Mouse (Mus musculus): ENCODE results near the gene Garnl3. TPM values are rescaled to one million over a fixed set of nuclear protein-coding genes. Genes with fewer than 3 reads are reported as not detected.

Garnl3 gene
- total RNA-seq, 1 experiment = 8.5 TPM

DNA sequence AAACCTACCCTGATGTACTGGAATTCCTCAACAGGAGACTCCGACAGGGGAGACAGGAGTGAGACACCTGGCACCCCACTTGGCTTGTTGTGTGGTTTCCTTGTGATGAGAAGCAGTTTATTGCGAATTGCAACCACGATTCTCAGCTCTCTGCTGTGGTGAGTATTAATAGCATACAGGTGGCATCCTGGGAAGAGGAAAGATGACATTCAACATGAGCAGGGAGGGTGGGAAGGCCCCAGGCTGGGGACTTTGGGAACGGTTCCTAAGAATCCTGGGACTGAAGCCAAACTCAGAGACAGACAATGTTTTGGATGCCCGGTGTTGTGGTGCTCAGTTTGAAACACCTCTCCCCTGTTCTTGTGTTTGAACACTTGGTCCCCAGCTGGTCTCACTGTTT lies 126.4 kb downstream of the Garnl3 start:
- Histone ChIP-seq H3K4me1 (ENCODE audit: control insufficient read depth in 2 of 2, insufficient read depth in 2 of 2, low read length in 2 of 2, poor library complexity in 1 of 2) (no peaks in the 10 kb centered on the region), H3K27ac (ENCODE audit: insufficient read depth, low read depth, low read length, poor library complexity, severe bottlenecking) (no peak overlapping the region), H3K36me3 (ENCODE audit: control insufficient read depth, insufficient read depth, low read length, poor library complexity, severe bottlenecking) (no peaks in the 10 kb centered on the region; the same call in 1 of the 2 replicates), H3K9me3 (ENCODE audit: control insufficient read depth, insufficient read depth, low read depth, low read length) (no peaks in the 10 kb centered on the region), H3K9ac (ENCODE audit: insufficient read depth, low read depth, low read length, poor library complexity, severe bottlenecking) (no peak overlapping the region), H3K4me3 (ENCODE audit: insufficient read depth in 1 of 2, low read depth in 1 of 2, low read length in 2 of 2, poor library complexity in 1 of 2, severe bottlenecking in 1 of 2) (no peak overlapping the region)
- no peak for TF ChIP-seq ZNF384 (IDR thresholded peaks at IDR 0.05; ENCODE audit: low read depth, low read length)
- TF ChIP-seq MAFK (IDR thresholded peaks at IDR 0.05; ENCODE audit: insufficient read depth, low read depth, low read length) = no peak
- no peak for TF ChIP-seq CHD2 (IDR thresholded peaks at IDR 0.05; ENCODE audit: low read depth, low read length)
- no peak for TF ChIP-seq ZC3H11A (IDR thresholded peaks at IDR 0.05; ENCODE audit: borderline replicate concordance, low read depth, low read length)
- no peak for TF ChIP-seq HCFC1 (IDR thresholded peaks at IDR 0.05; ENCODE audit: borderline replicate concordance, insufficient read depth, low read length)
- in situ Hi-C loops (cut with MboI; ENCODE audit: low sequenced_read_pairs in 2 of 2, unreplicated experiment in 2 of 2) = no loop called here
- DNase-seq (ENCODE audit: low read depth, low spot score) = no peak

DNA sequence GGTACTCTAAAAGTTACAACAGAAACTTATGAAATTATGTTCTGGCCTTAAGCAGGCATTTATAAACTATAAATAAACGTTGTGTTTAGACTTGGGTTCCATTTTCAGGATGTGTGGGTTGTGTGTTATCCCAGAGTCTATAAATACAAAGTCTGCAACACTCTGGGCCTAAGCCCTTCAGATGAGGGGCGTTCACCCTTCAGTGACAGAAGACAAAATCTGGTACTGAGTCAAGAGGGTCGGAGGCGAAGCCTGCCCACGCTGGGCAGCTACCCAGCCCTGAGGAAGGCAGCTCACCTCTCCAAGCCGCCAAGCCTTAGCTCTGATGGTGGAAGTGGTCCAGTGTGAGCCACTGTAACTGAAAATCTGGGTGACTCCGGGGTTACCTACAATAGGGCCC lies 129.3 kb downstream of the Garnl3 start:
- Histone ChIP-seq H3K27ac (ENCODE audit: insufficient read depth, low read depth, low read length, poor library complexity, severe bottlenecking) (no peak overlapping the region), H3K4me1 (ENCODE audit: control insufficient read depth in 2 of 2, insufficient read depth in 2 of 2, low read length in 2 of 2, poor library complexity in 1 of 2) (no peaks in the 10 kb centered on the region), H3K4me3 (ENCODE audit: insufficient read depth in 1 of 2, low read depth in 1 of 2, low read length in 2 of 2, poor library complexity in 1 of 2, severe bottlenecking in 1 of 2) (no peak overlapping the region), H3K9me3 (ENCODE audit: control insufficient read depth, insufficient read depth, low read depth, low read length) (no peaks in the 10 kb centered on the region), H3K9ac (ENCODE audit: insufficient read depth, low read depth, low read length, poor library complexity, severe bottlenecking) (no peak overlapping the region), H3K36me3 (ENCODE audit: control insufficient read depth, insufficient read depth, low read length, poor library complexity, severe bottlenecking) (no peaks in the 10 kb centered on the region; the same call in 1 of the 2 replicates)
- in situ Hi-C loops (cut with MboI; ENCODE audit: low sequenced_read_pairs in 2 of 2, unreplicated experiment in 2 of 2) = no loop called here
- no peak for DNase-seq (ENCODE audit: low read depth, low spot score)
- TF ChIP-seq ZC3H11A (IDR thresholded peaks at IDR 0.05; ENCODE audit: borderline replicate concordance, low read depth, low read length) (no peak), ZNF384 (IDR thresholded peaks at IDR 0.05; ENCODE audit: low read depth, low read length) (no peak), CHD2 (IDR thresholded peaks at IDR 0.05; ENCODE audit: low read depth, low read length) (no peak), HCFC1 (IDR thresholded peaks at IDR 0.05; ENCODE audit: borderline replicate concordance, insufficient read depth, low read length) (no peak), MAFK (IDR thresholded peaks at IDR 0.05; ENCODE audit: insufficient read depth, low read depth, low read length) (no peak)

DNA sequence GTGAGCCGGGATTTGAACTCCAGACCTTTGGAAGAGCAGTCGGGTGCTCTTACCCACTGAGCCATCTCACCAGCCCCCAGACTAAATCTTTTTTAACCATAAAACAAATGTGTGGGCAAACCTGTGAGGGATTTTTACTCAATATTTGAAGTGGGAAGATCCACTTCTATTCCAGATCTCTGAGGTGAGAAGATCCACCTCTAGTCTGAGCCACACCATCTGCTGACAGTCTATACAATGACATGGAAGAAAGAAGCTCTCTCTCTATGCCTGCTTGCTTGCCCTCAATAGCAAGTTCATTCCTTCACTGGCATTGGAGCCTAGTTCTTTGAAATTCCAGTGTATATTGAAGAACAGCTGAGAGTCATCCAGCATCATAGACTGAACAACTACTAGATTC lies 131.7 kb downstream of the Garnl3 start:
- Histone ChIP-seq H3K4me3 (ENCODE audit: insufficient read depth in 1 of 2, low read depth in 1 of 2, low read length in 2 of 2, poor library complexity in 1 of 2, severe bottlenecking in 1 of 2) (no peak overlapping the region), H3K9me3 (ENCODE audit: control insufficient read depth, insufficient read depth, low read depth, low read length) (no peaks in the 10 kb centered on the region), H3K27ac (ENCODE audit: insufficient read depth, low read depth, low read length, poor library complexity, severe bottlenecking) (no peak overlapping the region), H3K36me3 (ENCODE audit: control insufficient read depth, insufficient read depth, low read length, poor library complexity, severe bottlenecking) (no peaks in the 10 kb centered on the region; the same call in 1 of the 2 replicates), H3K9ac (ENCODE audit: insufficient read depth, low read depth, low read length, poor library complexity, severe bottlenecking) (no peak overlapping the region), H3K4me1 (ENCODE audit: control insufficient read depth in 2 of 2, insufficient read depth in 2 of 2, low read length in 2 of 2, poor library complexity in 1 of 2) (peaks cover 0 to 4% of the 10 kb centered on the region in 2 experiments; a peak in 1 of 4 replicates)
- in situ Hi-C loops (cut with MboI; ENCODE audit: low sequenced_read_pairs in 2 of 2, unreplicated experiment in 2 of 2) = no loop called here
- TF ChIP-seq HCFC1 (IDR thresholded peaks at IDR 0.05; ENCODE audit: borderline replicate concordance, insufficient read depth, low read length) (no peak), MAFK (IDR thresholded peaks at IDR 0.05; ENCODE audit: insufficient read depth, low read depth, low read length) (no peak), CHD2 (IDR thresholded peaks at IDR 0.05; ENCODE audit: low read depth, low read length) (no peak), ZC3H11A (IDR thresholded peaks at IDR 0.05; ENCODE audit: borderline replicate concordance, low read depth, low read length) (no peak), ZNF384 (IDR thresholded peaks at IDR 0.05; ENCODE audit: low read depth, low read length) (no peak)
- no peak for DNase-seq (ENCODE audit: low read depth, low spot score)

DNA sequence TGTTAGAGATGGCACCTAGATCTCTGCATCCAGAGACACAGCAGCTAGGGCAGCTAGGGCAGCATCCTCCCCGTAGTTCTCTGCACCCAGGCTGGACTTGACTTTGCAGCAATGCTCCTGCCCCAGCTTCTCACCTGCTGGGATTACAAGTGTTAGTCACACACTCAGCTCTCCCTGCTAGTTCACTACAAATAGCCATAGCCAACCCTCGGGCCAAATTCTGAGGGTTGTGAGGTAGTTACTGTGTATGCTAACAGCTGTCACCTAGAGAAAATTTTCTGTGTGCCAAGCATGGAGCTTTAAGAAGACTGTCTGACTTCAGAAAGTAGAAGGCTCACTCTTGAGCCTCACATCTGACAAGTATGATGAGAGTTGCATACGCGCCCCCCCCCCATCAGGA lies 133.7 kb downstream of the Garnl3 start:
- peaks cover 0 to 4% of the 10 kb centered on the region in 2 experiments; a peak in 1 of 4 replicates for H3K4me1 ChIP-seq (ENCODE audit: control insufficient read depth in 2 of 2, insufficient read depth in 2 of 2, low read length in 2 of 2, poor library complexity in 1 of 2)
- DNase-seq (ENCODE audit: low read depth, low spot score) = no peak
- in situ Hi-C loops (cut with MboI; ENCODE audit: low sequenced_read_pairs in 2 of 2, unreplicated experiment in 2 of 2) = no loop called here
- no peaks in the 10 kb centered on the region for H3K9me3 ChIP-seq (ENCODE audit: control insufficient read depth, insufficient read depth, low read depth, low read length)
- no peak overlapping the region for H3K27ac ChIP-seq (ENCODE audit: insufficient read depth, low read depth, low read length, poor library complexity, severe bottlenecking)
- H3K4me3 ChIP-seq (ENCODE audit: insufficient read depth in 1 of 2, low read depth in 1 of 2, low read length in 2 of 2, poor library complexity in 1 of 2, severe bottlenecking in 1 of 2) = no peak overlapping the region
- H3K9ac ChIP-seq (ENCODE audit: insufficient read depth, low read depth, low read length, poor library complexity, severe bottlenecking) = no peak overlapping the region
- TF ChIP-seq MAFK (IDR thresholded peaks at IDR 0.05; ENCODE audit: insufficient read depth, low read depth, low read length) (no peak), ZC3H11A (IDR thresholded peaks at IDR 0.05; ENCODE audit: borderline replicate concordance, low read depth, low read length) (no peak), CHD2 (IDR thresholded peaks at IDR 0.05; ENCODE audit: low read depth, low read length) (no peak), HCFC1 (IDR thresholded peaks at IDR 0.05; ENCODE audit: borderline replicate concordance, insufficient read depth, low read length) (no peak), ZNF384 (IDR thresholded peaks at IDR 0.05; ENCODE audit: low read depth, low read length) (no peak)
- no peaks in the 10 kb centered on the region for H3K36me3 ChIP-seq (ENCODE audit: control insufficient read depth, insufficient read depth, low read length, poor library complexity, severe bottlenecking)

DNA sequence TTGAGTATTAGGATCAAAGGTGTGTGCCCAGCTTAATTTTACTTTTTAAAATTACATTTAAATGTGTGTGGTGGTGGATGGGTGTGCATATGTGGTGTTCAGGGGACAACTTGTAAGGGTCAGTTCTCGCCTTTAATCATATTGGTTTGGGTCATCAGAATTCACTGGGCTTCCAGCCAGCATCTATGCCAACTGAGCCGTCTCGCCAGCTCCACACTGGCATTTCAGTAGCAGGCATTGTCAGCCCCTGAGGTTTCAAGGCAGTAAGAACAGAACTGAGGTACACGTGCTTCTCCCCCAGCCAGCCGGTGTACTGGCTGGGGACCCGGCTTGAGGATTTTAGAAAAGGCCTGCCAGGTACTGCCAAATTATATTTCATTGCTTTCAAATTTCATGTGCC lies 134.4 kb downstream of the Garnl3 start:
- H3K4me3 ChIP-seq (ENCODE audit: insufficient read depth in 1 of 2, low read depth in 1 of 2, low read length in 2 of 2, poor library complexity in 1 of 2, severe bottlenecking in 1 of 2) = no peak overlapping the region

More for the DNA sequence above, 134.4 kb downstream of the Garnl3 start:
- no peak for DNase-seq (ENCODE audit: low read depth, low spot score)
- no peak overlapping the region for H3K9ac ChIP-seq (ENCODE audit: insufficient read depth, low read depth, low read length, poor library complexity, severe bottlenecking)
- no peaks in the 10 kb centered on the region for H3K9me3 ChIP-seq (ENCODE audit: control insufficient read depth, insufficient read depth, low read depth, low read length)
- no peak for TF ChIP-seq ZC3H11A (IDR thresholded peaks at IDR 0.05; ENCODE audit: borderline replicate concordance, low read depth, low read length)
- TF ChIP-seq ZNF384 (IDR thresholded peaks at IDR 0.05; ENCODE audit: low read depth, low read length) = no peak
- no peak for TF ChIP-seq CHD2 (IDR thresholded peaks at IDR 0.05; ENCODE audit: low read depth, low read length)
- TF ChIP-seq HCFC1 (IDR thresholded peaks at IDR 0.05; ENCODE audit: borderline replicate concordance, insufficient read depth, low read length) = no peak
- no peak for TF ChIP-seq MAFK (IDR thresholded peaks at IDR 0.05; ENCODE audit: insufficient read depth, low read depth, low read length)
- in situ Hi-C loops (cut with MboI; ENCODE audit: low sequenced_read_pairs in 2 of 2, unreplicated experiment in 2 of 2) = no loop called here
- no peak overlapping the region for H3K27ac ChIP-seq (ENCODE audit: insufficient read depth, low read depth, low read length, poor library complexity, severe bottlenecking)
- H3K4me1 ChIP-seq (ENCODE audit: control insufficient read depth in 2 of 2, insufficient read depth in 2 of 2, low read length in 2 of 2, poor library complexity in 1 of 2) = peaks cover 0 to 4% of the 10 kb centered on the region in 2 experiments; a peak in 1 of 4 replicates
- H3K36me3 ChIP-seq (ENCODE audit: control insufficient read depth, insufficient read depth, low read length, poor library complexity, severe bottlenecking) = no peaks in the 10 kb centered on the region

All from ES-E14 (cell line).